Mouse (Mus musculus) lung, postnatal 25 days (tissue): ENCODE results near the gene Apba1.

Source experiments
- DNase-seq: peaks from one replicate; pipeline ENCODE4 v3.0.0; 2022; ENCODE audit warnings: low spot score

Gene Apba1

DNA sequence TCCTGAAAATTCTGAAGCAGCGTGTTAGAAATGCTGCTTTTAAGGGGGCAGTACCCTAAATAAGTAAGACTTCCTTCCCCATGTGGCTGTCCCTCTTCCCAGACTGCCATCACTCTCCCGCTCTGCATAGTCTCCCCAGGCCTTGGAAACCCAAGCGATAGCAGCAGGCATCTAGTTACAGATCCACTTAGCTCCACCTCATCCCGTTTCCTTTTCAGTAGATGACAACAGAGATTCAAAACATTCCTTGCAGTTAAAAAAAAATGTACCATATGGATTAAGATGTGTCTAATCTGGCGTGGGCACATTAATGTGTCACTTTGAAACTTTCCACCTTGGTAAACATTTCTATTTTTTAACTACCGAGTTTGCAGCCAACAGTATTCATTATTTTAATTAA is 48.1 kb downstream of the Apba1 start:
- DNase-seq, result no peak

DNA sequence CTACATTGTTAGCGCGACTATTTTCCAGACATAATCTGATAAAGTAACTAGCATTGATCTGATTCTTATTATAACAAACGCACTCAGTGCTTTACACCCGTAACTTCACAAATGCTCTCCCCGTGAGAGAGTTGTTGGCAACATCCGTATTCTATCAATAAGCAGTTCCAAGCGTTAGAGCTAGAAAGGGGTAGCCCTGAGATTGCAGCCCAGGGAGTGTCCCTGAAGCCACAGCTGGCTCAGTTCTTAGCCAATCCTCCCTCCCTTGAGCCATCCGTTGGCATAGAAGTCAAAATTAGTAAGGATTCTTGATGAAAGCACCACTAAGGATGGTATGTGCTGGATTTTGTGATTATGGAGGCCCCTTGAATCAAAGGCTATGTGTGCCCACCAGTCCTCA is 48.7 kb downstream of the Apba1 start:
- DNase-seq, result no peak

DNA sequence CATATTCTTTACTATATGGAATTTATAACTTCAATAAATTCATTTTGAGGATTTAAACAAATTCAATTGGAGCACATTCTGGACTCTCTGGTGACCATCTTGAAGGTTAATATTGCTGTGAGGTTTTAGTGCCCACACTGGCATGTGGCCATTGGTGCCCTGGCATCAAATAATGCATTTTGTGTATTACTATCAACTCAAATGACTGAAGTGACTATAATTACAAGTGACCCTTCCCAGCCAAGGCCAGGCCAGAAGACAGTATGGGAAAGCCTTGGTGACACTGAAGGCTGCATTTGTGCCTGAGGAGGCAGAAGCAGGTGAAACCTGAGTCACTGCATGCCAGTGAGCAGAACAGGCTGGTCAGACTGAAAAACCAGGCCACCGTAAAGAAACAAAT is 50.5 kb downstream of the Apba1 start:
- DNase-seq, result no peak

DNA sequence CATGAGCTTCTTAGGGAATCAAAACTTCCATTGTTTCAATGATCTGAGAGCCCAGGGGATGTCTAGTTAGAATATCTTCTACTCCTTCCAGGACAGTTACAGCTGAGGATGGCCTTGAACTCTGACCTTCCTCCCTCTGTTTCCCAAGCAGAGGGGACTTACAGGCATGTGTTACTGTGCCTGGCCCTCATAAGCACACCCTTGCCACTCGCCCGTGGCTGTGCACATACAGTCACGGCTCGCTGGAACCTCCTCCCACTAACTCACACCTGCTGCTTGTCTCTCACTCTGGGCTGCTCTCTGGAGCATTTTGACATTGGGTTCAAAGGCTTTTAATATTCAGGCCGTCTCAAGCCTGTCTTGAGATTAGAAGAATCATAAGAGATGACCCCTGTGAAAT is 51.8 kb downstream of the Apba1 start:
- DNase-seq, result no peak

DNA sequence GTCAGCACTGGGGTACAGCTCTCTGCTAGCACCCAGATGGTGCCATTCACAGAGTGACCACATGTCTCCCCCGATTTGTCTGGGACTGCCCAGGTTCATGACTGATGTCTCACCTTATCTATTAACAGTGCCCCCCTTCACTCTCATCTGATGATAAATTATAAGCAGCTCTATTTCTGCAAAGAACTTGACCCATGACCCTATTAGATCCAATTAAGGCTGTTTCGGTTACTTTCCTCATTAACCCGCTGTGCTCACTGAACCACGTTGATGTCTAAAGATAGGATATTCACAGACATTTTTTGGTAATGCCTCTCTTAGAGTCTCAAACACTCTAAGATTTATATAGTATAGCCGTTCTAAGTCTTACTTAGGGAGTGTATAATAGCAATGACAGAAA is 52.3 kb downstream of the Apba1 start:
- no peak for DNase-seq

DNA sequence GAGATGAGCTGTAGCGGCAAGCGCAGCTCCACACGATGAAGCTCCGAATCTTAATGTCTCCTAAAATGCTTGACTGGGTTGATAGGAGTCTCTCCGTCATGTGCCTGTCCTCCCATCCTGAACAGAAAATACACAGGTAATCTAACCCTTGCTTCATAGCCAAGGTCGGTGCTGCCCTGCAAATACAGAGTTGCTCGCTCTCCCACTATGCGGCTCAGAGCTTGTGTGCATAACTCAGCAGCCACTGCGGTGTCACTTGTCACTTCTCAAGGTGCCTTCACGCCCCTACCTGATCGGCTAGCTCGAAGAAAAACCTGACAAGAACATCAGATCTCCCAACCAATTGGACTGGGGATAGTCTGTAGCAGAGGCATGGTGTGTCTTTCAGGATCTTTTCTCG is 58.1 kb downstream of the Apba1 start:
- DNase-seq, result no peak

DNA sequence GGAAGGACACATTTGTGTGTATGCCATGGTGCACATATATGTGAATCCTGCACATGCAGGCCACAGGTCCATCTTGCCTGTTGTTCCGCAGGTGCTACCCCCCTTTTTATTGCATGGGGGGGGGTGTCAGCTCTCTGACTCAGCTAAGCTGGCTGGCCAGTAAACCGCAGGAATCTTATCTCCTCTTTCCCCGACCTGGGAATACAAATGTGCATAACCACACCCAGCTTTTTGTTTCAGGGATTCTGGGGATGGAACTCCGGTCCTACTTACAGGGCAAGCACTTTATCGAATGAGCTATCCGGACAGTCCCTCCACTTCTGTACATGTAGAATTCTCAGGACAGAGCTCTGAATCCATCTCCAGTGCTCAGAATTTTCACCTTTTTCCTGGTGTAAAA is 58.5 kb downstream of the Apba1 start:
- no peak for DNase-seq

DNA sequence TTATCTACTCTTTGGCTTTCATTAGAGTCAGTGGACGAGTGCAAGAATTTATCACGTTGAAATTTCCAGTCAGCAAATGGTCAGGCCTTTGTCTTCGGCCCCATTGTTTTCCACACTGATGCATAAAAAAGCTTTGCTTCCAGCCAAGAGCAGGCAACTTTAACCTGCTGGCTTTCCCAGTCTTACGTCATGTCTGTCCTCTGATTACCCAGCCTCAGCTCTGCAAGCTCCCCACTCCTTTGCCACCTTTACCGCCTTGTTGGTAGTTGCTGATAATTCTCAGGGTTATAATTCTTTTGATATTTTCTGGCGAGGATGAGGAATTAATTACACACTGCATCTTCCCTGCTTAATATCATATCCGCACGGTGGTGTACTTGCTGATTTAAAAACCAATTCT is 61.2 kb downstream of the Apba1 start:
- no peak for DNase-seq

DNA sequence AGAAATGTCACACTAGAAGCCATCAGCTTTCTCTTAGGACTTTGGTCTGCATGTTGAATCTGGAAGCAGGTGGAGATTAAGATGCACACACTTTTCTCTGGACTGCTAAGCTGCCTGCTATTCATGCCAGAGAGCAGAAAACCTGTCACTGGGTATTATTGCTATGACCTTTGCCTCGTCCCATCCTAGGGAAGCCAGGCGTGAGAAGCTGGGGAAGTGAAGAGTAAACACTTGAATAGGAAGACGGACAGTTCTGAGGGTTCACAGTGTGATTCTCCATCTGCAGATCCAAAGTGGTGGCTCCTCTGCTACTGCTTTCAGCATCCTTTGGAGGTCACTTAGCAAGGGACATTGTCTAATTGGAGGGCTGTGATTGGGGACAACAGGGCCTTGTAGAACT is 63.8 kb downstream of the Apba1 start:
- no peak for DNase-seq

DNA sequence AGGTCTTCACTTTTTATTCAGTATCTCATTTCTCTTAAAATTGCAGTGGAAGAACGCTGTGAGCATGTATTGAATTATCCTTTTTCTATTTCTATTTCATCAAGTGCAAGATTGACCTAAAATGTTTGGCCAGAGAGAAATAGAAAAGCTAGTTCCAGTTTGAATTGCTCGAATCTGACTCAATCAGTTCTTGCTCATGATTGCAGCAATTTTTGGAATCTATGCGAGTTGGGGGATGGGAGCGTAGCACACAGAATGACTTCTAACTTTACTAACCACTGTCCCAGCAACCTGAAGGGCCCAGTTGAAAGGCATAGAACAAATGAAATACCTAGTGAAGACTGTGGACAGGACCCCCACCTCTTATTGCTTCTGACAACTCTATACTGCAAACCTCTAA is 64.8 kb downstream of the Apba1 start:
- DNase-seq, result no peak

DNA sequence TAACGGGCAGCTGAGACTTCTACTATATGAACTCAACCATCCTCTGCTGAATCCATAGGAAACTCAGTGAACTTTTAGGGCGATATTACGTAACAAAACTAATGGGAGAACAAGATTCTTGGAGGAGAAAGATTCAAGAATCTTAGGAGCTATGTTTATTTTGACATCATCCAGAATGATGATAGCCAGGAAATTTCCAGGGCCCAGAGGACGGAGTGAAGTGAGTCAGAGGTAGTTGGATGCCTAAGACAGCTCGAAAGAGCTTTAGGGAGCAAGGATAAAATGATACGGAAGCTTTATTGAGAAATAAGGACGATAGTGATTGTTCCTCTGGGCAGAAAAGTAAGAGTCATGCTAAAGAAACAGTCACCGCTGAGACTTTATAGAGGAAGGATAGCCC is 67.6 kb downstream of the Apba1 start:
- DNase-seq, result no peak

DNA sequence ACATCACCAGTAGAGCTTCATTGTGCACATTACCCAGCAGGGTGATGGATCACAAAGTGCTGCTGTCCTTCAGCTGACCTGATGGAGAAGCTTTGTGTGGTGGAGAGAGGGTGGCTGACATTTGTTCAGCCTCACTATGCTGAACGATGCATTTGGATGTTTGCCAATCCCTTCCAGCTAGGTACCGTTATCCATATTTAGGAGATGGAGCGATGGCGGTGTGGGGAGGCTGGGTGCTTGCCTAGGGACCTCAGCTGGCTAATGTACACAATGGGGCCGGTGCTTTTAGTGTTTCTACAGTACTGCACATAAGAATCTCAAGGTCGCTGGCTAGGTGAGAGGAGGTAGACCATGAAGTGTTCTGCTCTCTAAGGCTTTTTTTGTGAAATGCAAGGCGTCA is 72.1 kb downstream of the Apba1 start:
- DNase-seq, result no peak

DNA sequence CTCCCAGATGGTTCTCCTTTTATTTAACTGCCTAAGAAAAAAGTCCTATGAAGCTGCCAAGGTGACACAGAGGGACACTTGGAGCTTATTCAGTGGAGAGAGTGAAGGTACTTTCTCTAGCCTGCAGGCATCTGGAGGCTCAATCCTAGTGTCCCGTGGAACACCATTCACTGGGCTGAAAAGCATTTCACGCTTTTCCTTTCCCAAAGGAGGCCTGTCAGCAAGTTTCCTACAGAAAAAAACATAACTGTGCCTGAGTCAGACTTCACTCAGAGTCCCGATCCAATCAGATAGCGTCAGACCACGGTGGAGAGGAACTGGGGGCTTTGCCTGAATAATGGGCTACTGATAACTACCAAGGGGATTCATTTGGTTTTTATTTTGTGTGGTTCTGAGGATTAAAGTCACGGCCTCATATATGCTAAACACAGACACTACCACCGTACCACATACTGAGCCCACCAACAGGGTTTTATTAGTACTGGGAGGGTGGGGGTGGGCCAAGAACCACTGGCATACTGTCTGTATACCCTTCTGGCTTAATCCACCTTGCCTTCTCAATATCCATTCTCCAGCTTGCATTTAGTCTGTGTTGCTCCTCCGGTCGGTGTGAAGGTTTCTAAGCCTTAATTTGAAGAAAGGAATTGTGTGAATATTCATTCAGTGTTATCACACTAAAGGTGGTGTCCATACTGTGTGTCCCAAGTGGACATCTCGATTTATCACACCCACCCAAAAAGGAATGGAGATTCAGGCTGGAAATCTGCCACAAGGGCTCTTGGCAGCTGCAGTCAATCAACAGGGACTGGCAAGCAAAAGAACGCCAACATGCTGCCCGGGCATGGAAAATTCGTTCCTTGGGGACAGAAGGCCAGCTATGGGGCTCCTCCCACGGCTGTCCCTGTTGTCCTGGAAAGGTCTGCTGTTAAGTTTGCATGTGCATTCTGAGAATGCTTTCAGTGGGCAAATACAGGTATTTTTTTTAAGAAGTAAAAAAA is 75.3 kb downstream of the Apba1 start:
- no peak for DNase-seq

DNA sequence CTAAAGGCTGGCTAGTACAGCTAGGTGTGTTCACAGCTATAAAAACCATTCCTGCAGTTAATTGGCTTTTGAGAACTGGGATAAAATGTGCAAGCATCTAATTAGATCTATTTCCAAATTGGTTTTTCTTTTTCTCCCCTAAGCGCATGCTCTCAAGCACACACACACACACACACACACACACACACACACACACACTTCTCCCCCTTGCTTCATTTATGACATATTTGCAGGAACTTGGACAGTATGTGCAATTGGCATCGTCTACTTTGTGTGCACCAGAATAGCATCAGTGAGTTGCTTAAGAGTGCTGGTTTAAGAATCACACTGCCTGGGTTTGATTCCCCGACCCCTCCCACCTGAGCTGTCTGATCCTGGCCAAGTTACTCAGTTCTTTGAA is 76.0 kb downstream of the Apba1 start:
- no peak for DNase-seq

DNA sequence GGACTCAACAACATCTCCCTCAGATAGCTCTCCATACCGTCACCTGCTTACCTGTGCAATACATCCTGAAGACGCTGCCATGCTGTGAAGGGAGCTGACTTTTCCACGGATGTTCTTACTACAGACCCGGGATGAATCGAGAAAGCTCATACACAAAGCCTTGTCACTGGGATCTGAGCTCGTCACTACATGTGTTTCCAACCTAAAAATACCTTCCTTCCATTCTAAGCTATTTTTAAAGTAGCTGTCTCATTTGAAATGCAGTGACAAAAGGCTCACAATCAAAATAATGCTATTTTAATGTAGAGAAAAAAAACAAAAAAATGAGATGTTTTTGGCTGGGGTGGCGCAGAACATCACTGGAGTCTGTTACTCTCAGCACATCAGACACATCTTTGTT is 97.1 kb downstream of the Apba1 start:
- DNase-seq, result no peak

DNA sequence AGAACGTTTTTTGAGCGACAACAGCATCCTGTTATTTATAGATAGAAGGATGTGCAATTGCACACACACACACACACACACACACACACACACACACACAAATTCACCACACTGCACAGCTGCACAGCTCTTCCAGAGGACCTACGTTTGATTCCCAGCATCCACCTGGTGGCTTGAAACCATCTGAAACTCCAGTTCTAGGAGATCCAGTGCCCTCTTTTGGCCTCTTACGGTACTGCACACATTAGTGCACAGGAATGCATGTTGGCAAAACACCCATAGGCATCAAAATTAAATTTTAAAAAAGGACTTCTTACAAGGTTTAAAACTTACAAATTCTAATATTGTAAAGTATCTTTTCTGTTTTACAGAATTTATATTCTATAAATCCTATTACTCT is 99.4 kb downstream of the Apba1 start:
- no peak for DNase-seq

DNA sequence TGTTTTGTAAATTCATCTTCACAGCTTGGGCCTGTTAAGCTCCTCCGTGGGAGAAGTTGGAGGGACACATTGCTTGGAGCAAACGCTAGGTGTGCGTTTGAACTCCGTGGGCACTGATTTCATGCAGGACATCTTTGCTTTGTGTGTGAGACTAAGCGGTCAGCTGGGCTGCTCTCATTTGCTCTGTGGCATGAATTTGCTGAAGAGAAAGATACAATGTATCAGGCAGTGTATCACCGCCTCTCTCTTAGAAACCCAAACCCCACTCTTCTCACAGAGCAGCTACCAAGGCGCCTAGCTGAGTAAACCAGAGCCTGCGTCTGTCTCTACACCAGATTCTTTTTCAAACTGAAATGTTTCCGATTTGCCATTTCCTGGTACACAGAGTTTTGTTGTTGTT is 100.1 kb downstream of the Apba1 start:
- no peak for DNase-seq

DNA sequence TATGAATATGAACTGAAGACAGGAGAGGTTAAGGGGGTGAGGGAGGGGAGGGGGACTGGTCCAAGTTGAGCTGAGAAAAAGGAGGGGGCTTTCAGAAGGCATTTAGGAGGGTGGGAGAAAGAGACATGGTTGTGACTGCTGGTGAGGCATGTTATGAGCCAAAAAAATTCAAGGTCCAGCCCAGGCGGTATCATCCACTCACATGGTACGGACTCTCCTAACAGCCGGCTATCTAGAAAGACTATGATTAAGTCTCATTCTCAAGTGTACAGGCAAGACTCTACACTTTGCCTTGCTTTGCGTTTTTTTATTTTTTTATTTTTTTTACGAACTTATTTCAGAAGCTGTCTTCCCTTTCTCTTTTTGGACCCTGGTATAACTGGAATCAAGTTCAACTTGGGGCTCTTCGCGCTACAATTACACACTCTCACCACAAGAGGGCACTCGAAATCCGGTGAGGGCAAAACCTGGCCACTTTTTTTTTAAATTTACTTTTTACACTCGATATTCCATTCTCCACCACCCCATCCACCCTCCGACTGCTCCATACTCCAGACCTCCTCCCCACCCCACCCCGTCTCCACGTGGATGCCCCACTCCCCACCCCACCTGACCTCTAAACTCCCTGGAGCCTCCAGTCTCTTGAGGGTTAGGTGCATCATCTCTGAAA is 101.6 kb downstream of the Apba1 start:
- DNase-seq, result peak; percentile 34

DNA sequence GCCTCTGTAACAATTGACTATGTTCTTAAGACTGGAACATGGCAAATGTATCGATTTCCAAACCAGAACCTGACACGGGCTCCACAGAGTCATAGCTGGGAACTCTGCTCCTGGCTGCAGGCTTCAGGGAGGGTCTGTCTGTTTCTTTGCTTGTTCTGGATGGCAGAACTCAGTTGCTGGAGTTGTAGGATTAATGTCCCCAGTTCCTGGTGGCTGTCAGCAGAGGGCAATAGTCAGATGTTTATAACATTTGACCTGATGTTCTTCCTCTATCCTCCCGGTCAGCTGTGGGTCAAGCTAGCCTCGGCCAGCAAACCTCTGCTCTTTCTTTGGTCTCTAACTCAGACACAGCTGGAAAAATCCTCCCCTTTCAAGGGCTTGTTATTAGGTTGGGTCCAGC is 104.0 kb downstream of the Apba1 start:
- DNase-seq, result no peak

DNA sequence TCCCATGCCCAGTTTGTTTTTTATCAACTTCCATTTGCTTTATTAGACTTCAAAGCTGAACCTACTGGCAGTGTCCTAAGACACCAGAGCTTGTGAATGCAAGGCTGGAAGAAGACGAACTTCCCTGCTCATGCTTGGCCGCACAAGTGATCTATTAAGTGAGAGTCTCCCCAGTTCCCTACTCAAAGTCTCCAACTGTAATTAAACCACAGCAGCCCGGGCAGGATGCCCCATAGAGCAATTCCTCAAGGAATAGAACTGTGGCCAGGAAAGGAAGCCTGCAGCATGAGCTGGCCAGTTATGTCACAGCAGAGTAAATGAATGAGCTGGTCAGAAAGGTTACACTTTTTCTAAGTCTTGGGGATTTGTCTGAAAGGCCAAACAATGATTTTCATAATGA is 105.3 kb downstream of the Apba1 start:
- DNase-seq, result peak; percentile 16

DNA sequence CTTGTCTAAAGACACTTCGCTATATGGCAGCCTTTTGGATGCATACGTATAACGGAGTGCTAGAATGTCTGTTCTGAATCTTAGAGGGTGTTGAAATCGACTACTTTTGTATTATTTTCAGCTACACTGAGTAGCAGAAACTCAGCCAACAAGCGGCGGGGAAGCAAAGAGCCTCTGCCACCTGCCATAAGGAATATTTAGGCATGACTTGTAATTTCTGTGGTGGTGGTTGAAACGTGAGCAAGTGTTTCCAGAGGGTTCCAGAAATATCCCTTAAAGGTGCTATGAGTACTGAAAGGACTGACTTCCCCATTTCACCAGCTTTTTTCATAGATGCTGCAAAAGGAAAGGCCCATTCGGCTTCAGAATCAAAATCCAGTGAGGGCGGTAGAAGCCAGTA is 107.4 kb downstream of the Apba1 start:
- DNase-seq, result no peak

DNA sequence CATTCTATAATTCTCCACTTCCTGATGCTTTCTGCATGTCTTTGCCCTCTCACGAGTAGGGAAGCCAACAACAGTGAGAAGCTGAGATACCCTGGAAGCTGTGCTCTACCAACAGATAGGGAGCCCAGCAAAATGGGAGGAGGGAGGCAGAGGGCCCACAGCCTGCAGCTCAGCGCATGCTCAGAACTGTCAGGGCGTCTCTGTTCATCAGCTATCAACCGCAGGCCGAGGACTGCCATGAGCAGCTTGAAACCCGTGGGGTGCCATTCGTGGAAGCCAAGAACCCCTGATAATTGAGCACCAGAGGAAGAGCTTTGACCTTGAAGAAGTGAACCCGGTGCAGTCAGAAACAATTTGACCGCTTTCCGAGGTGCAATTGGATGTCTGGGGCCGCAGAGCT is 108.4 kb downstream of the Apba1 start:
- no peak for DNase-seq

DNA sequence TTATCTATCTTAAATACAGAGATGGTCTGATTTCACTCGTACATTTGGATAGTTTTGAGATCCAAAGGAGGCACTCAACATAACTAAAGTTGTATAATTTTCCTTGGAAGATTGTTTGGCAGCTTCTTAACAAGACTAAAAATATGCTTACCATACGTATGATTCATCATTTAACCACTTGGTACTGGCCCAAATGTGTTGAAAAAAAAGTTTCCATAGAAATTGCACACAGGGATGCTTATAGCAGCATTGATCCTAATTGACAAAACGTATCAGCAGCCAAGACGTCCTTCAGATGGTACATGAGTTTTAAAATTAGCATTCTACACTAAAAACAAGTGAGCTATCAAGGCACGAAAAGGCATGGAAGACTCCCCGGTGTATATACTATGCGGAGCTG is 108.9 kb downstream of the Apba1 start:
- DNase-seq, result no peak

DNA sequence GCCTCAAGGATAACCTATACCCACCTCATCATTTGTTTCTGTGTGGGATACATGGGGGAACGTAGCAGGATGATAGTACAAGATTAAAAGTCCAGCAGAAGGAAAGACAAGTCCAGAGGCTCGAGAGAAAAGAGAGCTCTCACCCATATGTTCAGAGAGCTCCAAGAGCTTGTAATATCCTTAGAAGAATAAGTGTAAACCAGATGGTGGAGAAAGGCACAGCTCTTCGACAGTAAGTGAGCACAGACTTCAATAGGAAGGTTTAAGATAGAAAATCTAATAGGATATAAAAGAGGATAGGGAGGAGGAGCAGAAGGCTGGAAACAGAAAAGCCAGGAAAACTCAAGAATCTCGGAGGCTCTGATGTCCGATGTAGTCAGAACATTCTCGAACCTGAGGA is 115.8 kb downstream of the Apba1 start:
- DNase-seq, result no peak
